Mouse (Mus musculus) common myeloid progenitor, adult 5-6 weeks (primary cell): ENCODE results near the gene Grwd1. TPM values are rescaled to one million over a fixed set of nuclear protein-coding genes. Genes with fewer than 3 reads are reported as not detected.

Experiments
- ATAC-seq: replicated peaks from 2 replicates; pipeline ENCODE4 v1.8.0; 2016; ENCODE audit warnings: low read depth, mild to moderate bottlenecking, moderate TSS enrichment, inconsistent platforms; ENCODE audit not compliant: poor library complexity, severe bottlenecking
- total RNA-seq: library from RNA; stranded (forward); fragments of 200-1000, 187-1606 nt; gene quantifications from 2 replicates; pipeline ENCODE4 v1.2.3, GENCODE M21; 2017

Grwd1 gene
- total RNA-seq, 1 experiment from 2014 or later: 26.9 TPM

GRCm38 (mm10) chr7:45782271-45782670 lies 48.5 kb downstream of the Grwd1 start:
- no peak for ATAC-seq

DNA sequence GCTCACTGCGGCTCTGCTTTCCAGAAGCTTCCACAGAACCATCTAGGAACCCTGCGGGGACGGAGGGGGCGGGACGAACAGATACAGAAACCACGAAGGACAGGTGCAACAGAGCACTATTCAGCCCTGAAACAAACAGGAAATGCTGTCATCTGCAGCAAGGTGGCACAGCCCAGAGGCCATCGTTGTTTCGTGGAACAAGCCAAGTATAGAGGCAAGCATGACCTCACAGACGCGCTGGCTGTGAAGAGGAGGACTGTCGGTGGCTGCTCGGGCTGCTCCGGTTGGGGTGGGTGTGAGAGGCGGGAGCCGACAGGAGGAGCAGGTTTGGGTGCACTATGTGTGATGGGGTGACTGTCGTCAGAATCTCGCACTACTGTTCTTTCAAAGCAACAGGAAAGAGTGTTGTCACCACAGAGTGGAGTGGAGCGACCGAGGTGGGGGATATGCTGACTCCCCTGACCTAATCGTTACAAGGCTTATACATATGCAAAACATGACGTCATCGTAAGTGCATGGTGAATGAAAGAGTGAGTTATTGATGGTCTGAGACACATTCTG lies 51.6 kb downstream of the Grwd1 start:
- ATAC-seq: peak; percentile 33

DNA sequence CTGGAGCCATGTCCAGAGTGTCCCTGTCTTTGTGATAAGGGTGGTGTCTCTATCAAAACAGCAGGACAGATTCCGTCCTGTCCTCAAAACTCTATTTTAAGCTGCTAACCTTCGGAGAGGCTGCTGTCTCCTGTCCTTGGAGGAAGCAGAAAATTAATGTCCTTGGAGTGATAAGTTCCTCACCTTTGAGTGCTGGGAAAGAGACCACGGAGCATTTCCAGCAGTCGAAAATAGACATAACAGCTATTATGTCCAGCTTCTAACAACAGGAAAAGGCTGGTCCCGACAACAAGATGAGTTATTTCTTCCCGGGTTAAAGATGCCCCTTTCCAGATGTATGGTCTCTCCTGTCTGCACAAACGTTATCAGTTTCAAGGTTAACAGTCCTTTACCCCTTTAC lies 55.5 kb downstream of the Grwd1 start:
- ATAC-seq: no peak

Other genes with a start within 250 kb of the Grwd1 start
- not detected in 2 replicates for gene Fgf21, start 215.5 kb downstream of the Grwd1 start, total RNA-seq
- gene Fut1, start 213.7 kb downstream of the Grwd1 start, total RNA-seq: not detected in 2 replicates
- 1.0 TPM in 1 of 2 replicates, not detected in the other for gene Izumo1, start 209.1 kb downstream of the Grwd1 start, total RNA-seq
- gene Rasip1, start 203.5 kb downstream of the Grwd1 start, total RNA-seq: not detected in 2 replicates
- under 0.01 TPM in 1 of 2 replicates, not detected in the other for gene Mamstr, start 191.0 kb downstream of the Grwd1 start, total RNA-seq
- not detected in 2 replicates for gene Fut2, start 164.6 kb downstream of the Grwd1 start, total RNA-seq
- gene Ntn5, start 146.9 kb downstream of the Grwd1 start, total RNA-seq: not detected in 2 replicates
- gene Sec1, start 136.5 kb downstream of the Grwd1 start, total RNA-seq: not detected in 2 replicates
- gene Car11, start 131.1 kb downstream of the Grwd1 start, total RNA-seq: not detected in 2 replicates
- 7.7 and 12.1 TPM in 2 replicates for gene Dbp, start 125.9 kb downstream of the Grwd1 start, total RNA-seq
- gene Rpl18, start 115.5 kb downstream of the Grwd1 start, total RNA-seq: 1,786 and 1,933 TPM in 2 replicates
- gene Sphk2, start 112.9 kb downstream of the Grwd1 start, total RNA-seq: 8.2 and 9.5 TPM in 2 replicates
- 0.82 and 0.87 TPM in 2 replicates for gene Fam83e, start 109.7 kb downstream of the Grwd1 start, total RNA-seq
- not detected in 2 replicates for gene Spaca4, start 105.1 kb downstream of the Grwd1 start, total RNA-seq
- gene Lmtk3, start 47.2 kb downstream of the Grwd1 start, total RNA-seq: not detected in 2 replicates
- 0.37 TPM in 1 of 2 replicates, not detected in the other for gene Sult2b1, start 46.3 kb downstream of the Grwd1 start, total RNA-seq
- 29.2 and 43.8 TPM in 2 replicates for gene Cyth2, start 16.4 kb downstream of the Grwd1 start, total RNA-seq
- gene Kcnj14, start 6.2 kb downstream of the Grwd1 start, total RNA-seq: not detected in 2 replicates
- 51.8 and 75.5 TPM in 2 replicates for gene Kdelr1, start 41.8 kb upstream of the Grwd1 start, total RNA-seq
- 0.23 TPM in 1 of 2 replicates, not detected in the other for gene Grin2d, start 47.4 kb upstream of the Grwd1 start, total RNA-seq
- 3.2 TPM in 1 of 2 replicates, not detected in the other for gene Syngr4, start 65.8 kb upstream of the Grwd1 start, total RNA-seq
- 8.1 and 9.1 TPM in 2 replicates for gene Tmem143, start 66.0 kb upstream of the Grwd1 start, total RNA-seq
- 200 and 205 TPM in 2 replicates for gene Emp3, start 90.5 kb upstream of the Grwd1 start, total RNA-seq
- gene Ccdc114, start 93.1 kb upstream of the Grwd1 start, total RNA-seq: 3.2 and 5.4 TPM in 2 replicates
- gene Abcc6, start 199.4 kb upstream of the Grwd1 start, total RNA-seq: not detected in 2 replicates
- gene Nomo1, start 202.8 kb upstream of the Grwd1 start, total RNA-seq: 53.2 and 72.1 TPM in 2 replicates